Mouse (Mus musculus) kidney, postnatal 0 days (tissue): ENCODE data around the gene Tmem50a. TPM values are rescaled to one million over a fixed set of nuclear protein-coding genes. Genes with fewer than 3 reads are reported as not detected.
A peak's percentile ranks its signal among the peaks of the same experiment; 100 is the strongest.
"Not testable (repeated sequence)": the region's sequence is repeated elsewhere in the genome, so short reads cannot be mapped to it uniquely, and the experiment has no call there.

Source experiments
- ATAC-seq: fragments of 200-750 bp; cut with Nextera tagmentation; replicated peaks from 2 replicates; pipeline ENCODE4 v1.8.0; 2017; ENCODE audit warnings: low read depth, moderate number of reproducible peaks, moderate TSS enrichment, moderate library complexity; ENCODE audit not compliant: low FRiP score
- DNase-seq: peaks from one replicate; pipeline ENCODE4 v3.0.0-alpha.2; 2016; ENCODE audit warnings: low spot score
- H3K27ac ChIP-seq: fragments of 300-500 bp; sonication (generic); 2 replicates; pipeline ENCODE4 v1.5.1; 2014; ENCODE audit warnings: mild to moderate bottlenecking
- H3K27me3 ChIP-seq: fragments of 300-500 bp; sonication (generic); 2 replicates; pipeline ENCODE4 v1.6.1; 2014; ENCODE audit warnings: low read length, mixed read lengths; ENCODE audit not compliant: insufficient read depth
- H3K36me3 ChIP-seq: fragments of 300-500 bp; sonication (generic); 2 replicates; pipeline ENCODE4 v1.6.1; 2014; ENCODE audit warnings: low read length, mixed read lengths; ENCODE audit not compliant: insufficient read depth
- H3K4me1 ChIP-seq: fragments of 300-500 bp; sonication (generic); replicated peaks from 2 replicates; pipeline ENCODE4 v1.6.1; 2014; ENCODE audit warnings: antibody characterized with exemption, low read length, mixed read lengths; ENCODE audit not compliant: insufficient read depth
- H3K4me2 ChIP-seq: fragments of 300-500 bp; sonication (generic); 2 replicates; pipeline ENCODE4 v1.6.1; 2014; ENCODE audit warnings: mild to moderate bottlenecking, low read length, moderate library complexity, mixed read lengths
- H3K4me3 ChIP-seq: fragments of 300-500 bp; sonication (generic); replicated peaks from 2 replicates; pipeline ENCODE4 v1.5.1; 2014; ENCODE audit warnings: low read depth, low read length
- H3K9ac ChIP-seq: fragments of 300-500 bp; sonication (generic); 2 replicates; pipeline ENCODE4 v1.6.1; 2014; ENCODE audit warnings: low read depth, low read length
- H3K9me3 ChIP-seq: fragments of 300-500 bp; sonication (generic); replicated peaks from 2 replicates; pipeline ENCODE4 v1.6.1; 2016; ENCODE audit warnings: low read length, inconsistent platforms, mixed read lengths
- CTCF ChIP-seq: IDR thresholded peaks from 2 replicates; pipeline ENCODE4 v1.5.1; 2016; ENCODE audit warnings: antibody characterized with exemption, low read depth, mild to moderate bottlenecking, moderate library complexity
- WGBS: fragments of 180-500 bp; shearing (Covaris S2); extraction: QIAGEN DNeasy Blood & Tissue Kit; methylation state at CpG from one replicate; pipeline ENCODE4 v1.1.7; 2014; 5-methylcytosine and 5-hydroxymethylcytosine counted together
- polyA plus RNA-seq: library from polyadenylated mRNA; unstranded; fragments of >200 nt; fragmentation: Nextera tagmentation; extraction: Ambion mirVana; gene quantifications from 2 replicates; pipeline ENCODE4 v1.2.1, GENCODE M21; 2015

Tmem50a gene
- polyA plus RNA-seq, 1 experiment from 2014 or later = 169 TPM

DNA sequence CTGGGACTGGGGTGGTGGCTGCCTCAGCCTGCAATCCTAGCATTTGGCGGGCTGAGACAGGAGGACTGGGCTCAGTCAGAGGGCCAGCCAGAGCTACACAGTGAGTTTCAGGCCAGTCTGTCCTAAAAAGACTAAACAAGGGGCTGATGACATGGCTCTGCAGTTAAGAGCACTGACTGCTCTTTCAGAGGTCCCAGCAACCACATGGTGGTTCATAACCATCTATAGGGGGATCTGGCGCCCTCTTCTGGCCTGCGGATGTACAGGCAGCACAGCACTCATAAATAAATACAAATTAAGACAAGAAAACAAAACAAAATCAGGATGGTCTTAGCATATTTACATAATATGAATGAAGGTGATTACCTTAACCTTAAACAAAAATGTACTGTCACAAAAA is 1.4 kb downstream of the Tmem50a start:
- DNase-seq (peak; percentile 78), ATAC-seq (no peak)
- Histone ChIP-seq H3K27ac (no peak overlapping the region), H3K4me1 (no peaks in the 10 kb centered on the region), H3K9ac (no peak overlapping the region), H3K27me3 (no peaks in the 10 kb centered on the region), H3K4me3 (no peak overlapping the region), H3K36me3 (peaks cover 15% of the 10 kb centered on the region), H3K9me3 (no peaks in the 10 kb centered on the region), H3K4me2 (peak overlapping the region; percentile 63; the same call in 1 of the 2 replicates)
- 36% methylated on average over 3 of the region's 3 CpGs for WGBS
- peak; percentile 87 for TF ChIP-seq CTCF

DNA sequence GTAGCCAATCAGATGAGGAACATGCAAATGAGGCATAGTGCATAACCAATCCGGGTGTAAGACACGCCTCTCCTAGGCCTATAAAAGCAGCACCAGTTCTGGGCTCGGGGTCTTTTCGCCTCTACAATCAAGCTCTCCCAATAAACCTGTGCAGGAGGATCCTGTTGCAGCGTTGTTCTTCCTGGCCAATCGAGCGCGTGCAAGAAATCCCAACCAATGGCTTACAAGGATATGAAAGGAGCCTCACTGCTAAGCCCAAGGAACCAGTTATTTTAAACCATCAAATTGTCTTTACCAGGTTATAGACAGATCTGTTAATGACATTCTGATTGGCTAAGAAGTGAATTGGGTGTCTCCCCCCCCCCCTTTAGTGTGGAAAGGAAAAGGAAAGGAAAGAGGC is 3.4 kb downstream of the Tmem50a start:
- H3K4me2 ChIP-seq, H3K4me3 ChIP-seq, H3K27me3 ChIP-seq, DNase-seq, H3K9me3 ChIP-seq, H3K9ac ChIP-seq, ATAC-seq, H3K27ac ChIP-seq, H3K4me1 ChIP-seq: not testable (repeated sequence)
- WGBS = 93% methylated on average over 6 of the region's 8 CpGs
- peaks cover 31% of the 10 kb centered on the region for H3K36me3 ChIP-seq

DNA sequence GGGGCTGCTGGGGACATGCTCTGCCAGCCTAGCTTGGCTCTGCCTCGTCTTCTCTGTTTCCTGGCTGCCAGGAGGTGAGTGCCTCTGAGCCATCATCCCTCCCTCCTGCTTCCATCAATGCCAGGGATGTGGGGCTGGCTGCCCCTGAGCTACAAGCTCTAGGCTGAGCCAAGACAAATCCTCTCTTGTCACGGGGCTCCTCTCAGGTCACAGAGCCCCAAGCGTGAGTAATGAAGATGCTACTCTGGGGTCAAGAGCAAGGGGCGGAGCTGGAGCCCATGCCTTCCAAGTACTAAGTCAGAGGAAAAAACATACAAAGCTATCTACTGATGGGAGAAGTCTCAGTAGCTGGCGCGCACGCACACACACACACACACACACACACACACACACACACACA is 11.8 kb downstream of the Tmem50a start:
- WGBS = 76% methylated on average over 7 of the region's 7 CpGs
- Histone ChIP-seq H3K4me2 (no peak overlapping the region), H3K36me3 (peaks cover 76% of the 10 kb centered on the region), H3K9me3 (no peaks in the 10 kb centered on the region), H3K9ac (no peak overlapping the region), H3K4me3 (no peak overlapping the region), H3K27me3 (no peaks in the 10 kb centered on the region), H3K4me1 (no peaks in the 10 kb centered on the region), H3K27ac (no peak overlapping the region)
- no peak for TF ChIP-seq CTCF
- ATAC-seq = no peak
- no peak for DNase-seq

DNA sequence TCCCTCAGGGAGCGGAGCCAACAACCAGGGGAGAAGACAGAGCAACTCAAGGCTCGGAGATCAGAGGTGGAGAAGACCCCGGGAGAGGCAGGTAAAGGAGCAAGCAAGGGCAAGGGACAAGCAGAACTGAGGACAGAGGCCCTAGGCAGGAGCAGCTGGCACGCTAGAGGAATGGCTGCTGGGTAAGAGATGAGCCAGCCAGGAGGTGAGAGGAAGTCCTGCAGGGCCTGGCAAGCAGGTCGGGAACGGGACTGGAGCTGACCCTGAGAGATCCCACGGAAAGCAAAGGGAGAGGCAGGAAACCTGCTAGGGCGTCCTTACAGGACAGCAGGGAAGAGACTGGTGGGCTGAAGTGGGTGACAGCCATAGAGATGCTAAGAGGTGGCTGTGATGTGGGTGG is 13.7 kb downstream of the Tmem50a start:
- no peak overlapping the region for H3K9ac ChIP-seq
- no peaks in the 10 kb centered on the region for H3K4me1 ChIP-seq
- no peak for ATAC-seq
- no peak overlapping the region for H3K4me2 ChIP-seq
- 91% methylated on average over 8 of the region's 8 CpGs for WGBS
- no peak overlapping the region for H3K4me3 ChIP-seq
- H3K9me3 ChIP-seq = no peaks in the 10 kb centered on the region
- DNase-seq = no peak
- peaks cover 72% of the 10 kb centered on the region for H3K36me3 ChIP-seq
- H3K27ac ChIP-seq = no peak overlapping the region
- H3K27me3 ChIP-seq = no peaks in the 10 kb centered on the region
- no peak for TF ChIP-seq CTCF

DNA sequence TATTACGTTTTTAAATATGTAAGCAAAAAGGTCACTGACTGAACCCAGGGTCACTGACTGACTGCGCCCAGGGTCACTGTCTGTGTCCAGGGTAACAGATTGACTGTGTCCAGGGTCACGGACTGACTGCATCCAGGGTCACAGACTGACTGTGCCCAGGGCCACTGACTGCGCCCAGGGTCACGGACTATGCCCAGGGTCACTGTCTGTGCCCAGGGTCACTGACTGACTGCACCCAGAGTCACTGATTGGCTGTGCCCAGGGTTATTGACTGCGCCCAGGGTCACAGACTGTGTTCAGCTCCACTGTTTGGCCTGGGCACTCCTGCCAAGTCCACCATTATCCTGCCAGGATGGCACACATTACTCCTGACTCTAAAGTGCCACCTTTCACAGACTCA is 17.6 kb downstream of the Tmem50a start:
- Histone ChIP-seq H3K9me3 (no peaks in the 10 kb centered on the region), H3K4me1 (no peaks in the 10 kb centered on the region), H3K27ac (no peak overlapping the region), H3K4me2 (no peak overlapping the region), H3K9ac (no peak overlapping the region), H3K27me3 (no peaks in the 10 kb centered on the region), H3K4me3 (no peak overlapping the region), H3K36me3 (peaks cover 44% of the 10 kb centered on the region)
- DNase-seq (no peak), ATAC-seq (0 out of 2 replicates have a peak, but pooled peaks have one; percentile 49)
- TF ChIP-seq CTCF = no peak
- WGBS = 88% methylated on average over 6 of the region's 6 CpGs

DNA sequence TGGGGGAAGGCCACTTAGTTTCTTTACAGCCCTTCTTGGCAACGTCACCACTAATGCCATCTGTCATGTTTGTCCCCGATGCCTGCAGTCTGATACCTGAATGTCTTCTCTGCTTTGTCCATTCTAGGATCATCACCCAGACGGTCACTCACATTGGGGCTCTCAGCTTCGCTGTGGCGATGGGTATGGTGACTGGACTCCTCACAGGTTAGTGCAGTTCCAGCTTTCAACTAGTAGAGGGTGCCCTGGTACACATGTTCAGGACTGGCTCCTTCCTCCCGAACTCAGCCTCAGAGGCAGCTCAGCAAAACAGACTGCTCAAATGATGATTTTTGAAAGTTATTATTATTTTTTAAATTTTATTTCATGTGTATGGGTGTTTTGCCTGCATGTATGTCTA is 22.7 kb downstream of the Tmem50a start:
- TF ChIP-seq CTCF = no peak
- Histone ChIP-seq H3K27me3 (no peaks in the 10 kb centered on the region), H3K36me3 (peaks cover 10% of the 10 kb centered on the region; the same call in 1 of the 2 replicates), H3K4me1 (no peaks in the 10 kb centered on the region), H3K9me3 (no peaks in the 10 kb centered on the region), H3K4me2 (no peak overlapping the region), H3K4me3 (no peak overlapping the region), H3K27ac (no peak overlapping the region), H3K9ac (no peak overlapping the region)
- DNase-seq (no peak), ATAC-seq (no peak)
- 77% methylated on average over 6 of the region's 6 CpGs for WGBS

DNA sequence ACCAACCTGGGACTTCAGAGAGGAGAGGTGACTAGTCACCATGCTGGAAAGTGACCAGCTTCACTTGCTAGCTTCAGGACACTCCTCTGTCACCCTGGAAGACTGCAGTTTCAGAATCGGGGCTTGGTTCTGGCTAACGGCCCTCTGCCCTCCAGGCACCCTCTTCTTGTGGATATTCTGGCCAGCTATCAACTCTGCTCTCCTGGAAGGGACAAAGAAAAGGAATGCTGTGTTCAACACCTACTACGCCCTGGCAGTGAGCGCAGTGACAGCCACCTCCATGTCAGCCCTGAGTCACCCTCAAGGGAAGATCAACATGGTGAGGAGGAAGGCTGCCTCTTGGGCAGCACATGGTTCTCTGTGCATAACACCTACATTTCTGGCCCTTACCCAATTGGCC is 30.5 kb downstream of the Tmem50a start:
- H3K27me3 ChIP-seq = no peaks in the 10 kb centered on the region
- H3K9me3 ChIP-seq = no peaks in the 10 kb centered on the region
- H3K4me3 ChIP-seq = no peak overlapping the region
- DNase-seq = no peak
- WGBS = 85% methylated on average over 4 of the region's 4 CpGs
- no peak overlapping the region for H3K9ac ChIP-seq
- no peak overlapping the region for H3K4me2 ChIP-seq
- H3K4me1 ChIP-seq = no peaks in the 10 kb centered on the region
- no peak overlapping the region for H3K27ac ChIP-seq
- no peaks in the 10 kb centered on the region for H3K36me3 ChIP-seq
- ATAC-seq = no peak
- no peak for TF ChIP-seq CTCF
